Mouse (Mus musculus) lung, postnatal 0 days (tissue): ENCODE data around the gene Nkx1-1.

Experiments
- CTCF ChIP-seq: IDR thresholded peaks from 2 replicates; pipeline ENCODE4 v1.5.1; 2016; ENCODE audit warnings: antibody characterized with exemption, mild to moderate bottlenecking
- EP300 ChIP-seq: IDR thresholded peaks from 2 replicates; pipeline ENCODE4 v1.6.1; 2016; ENCODE audit warnings: antibody characterized with exemption, mild to moderate bottlenecking, control low read depth

GRCm38 (mm10) chr5:33400819-33401218 is 33.0 kb downstream of the Nkx1-1 start:
- TF ChIP-seq EP300 (no peak), CTCF (no peak)
